Mouse (Mus musculus): ENCODE measurements at regions not wholly inside any gene's neighbourhood (a gene's known extent, or its start where the extent isn't known, plus 50 kb on each side); places are given as distances from the start of the nearest gene placed in this dataset.
A peak's percentile ranks its signal among the peaks of the same experiment; 100 is the strongest.

DNA sequence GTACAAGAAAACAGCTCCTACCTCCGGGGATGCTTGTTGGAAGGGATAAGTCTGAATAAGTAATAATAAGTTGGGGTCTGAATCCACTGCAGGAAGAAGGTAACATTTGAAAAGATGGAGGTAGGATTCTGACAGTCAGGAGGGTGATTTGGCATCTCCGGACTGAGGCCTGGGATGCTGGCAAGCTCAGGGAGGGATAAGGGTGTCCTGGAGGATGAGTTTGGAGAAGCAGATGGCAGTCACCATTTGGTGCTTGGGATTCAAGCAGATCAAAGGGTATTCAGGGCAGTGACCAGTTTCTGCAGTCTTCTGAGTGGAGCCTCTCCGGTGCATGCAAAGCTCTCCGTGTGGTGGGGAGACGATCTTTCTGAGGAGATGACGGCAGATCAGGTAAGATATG lies 62.9 kb upstream of the Gm2310 start:
- no peak for DNase-seq

DNA sequence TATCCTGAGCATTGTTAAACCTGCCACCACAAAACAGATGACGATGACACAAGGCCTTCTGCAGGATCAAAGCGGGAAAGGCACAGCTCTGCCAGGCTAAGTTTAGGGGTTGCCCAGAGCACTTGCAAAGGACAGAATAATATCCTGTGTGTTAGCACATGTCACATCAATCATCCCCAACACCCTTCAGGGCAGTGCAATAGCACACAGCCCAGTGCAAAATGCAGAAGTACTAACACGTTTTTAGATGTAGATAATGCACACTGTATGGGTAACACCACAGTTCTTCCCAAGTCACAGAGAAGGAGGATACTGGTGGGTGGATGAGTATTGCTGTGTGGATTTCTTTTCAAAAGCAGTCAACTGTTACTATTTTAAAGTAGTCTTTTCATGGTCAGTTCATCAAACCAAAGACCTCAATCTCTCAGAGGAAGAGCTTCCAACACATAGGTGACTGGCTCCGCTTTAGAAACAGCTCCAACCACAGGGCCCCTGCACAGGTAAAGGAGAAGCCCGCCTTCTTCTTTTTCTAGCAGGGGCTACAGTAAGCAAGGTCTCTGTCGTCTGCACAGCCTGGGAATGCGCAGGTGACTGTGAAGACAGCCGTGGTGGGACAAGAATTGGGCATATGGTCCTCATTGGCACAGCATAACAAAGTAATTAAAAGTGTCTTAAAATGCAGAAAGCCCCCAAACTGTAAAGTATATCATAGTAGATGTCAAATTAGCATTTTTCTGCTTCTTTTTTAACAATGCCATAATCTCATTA lies 61.6 kb upstream of the Gm2310 start:
- no peak for DNase-seq

DNA sequence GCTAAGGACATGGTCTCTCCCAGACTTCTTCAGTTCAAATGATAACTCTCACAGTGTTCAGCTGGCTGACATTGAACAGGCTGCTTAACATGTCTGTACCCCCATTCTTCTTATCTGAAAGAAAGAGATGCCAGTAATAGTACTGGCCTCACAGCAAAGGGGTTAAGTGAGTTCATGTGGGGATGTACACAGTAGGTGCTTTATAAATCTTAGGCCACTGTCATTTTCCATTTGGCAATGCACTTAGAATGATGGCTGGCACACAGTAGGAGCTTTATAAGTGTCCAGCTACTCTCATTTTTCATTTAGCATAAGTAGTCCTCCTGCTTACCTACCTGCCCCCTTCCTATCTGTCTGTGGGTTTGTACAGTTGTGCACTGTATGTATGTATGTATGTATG lies 60.3 kb upstream of the Gm2310 start:
- no peak for DNase-seq

DNA sequence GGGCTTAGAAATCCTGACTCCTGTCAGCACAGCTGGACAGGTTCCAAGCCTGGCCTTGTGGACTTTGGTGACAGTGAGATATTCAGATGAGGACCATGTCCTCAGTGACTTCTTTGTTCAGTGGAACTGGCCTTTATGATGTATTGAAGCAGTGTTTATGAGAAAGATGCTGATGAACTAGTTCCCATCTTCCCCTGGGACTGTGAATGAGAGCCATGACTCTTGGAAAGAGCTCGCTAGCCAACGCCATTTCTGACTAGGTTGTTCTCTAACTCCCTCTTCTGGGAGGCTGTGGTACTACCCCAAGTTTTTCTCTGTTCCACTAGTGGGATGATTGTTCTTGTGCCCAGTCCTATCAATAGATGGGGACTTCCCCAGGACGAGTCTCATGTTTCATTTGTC lies 57.7 kb upstream of the Gm2310 start:
- DNase-seq = peak; percentile 24

DNA sequence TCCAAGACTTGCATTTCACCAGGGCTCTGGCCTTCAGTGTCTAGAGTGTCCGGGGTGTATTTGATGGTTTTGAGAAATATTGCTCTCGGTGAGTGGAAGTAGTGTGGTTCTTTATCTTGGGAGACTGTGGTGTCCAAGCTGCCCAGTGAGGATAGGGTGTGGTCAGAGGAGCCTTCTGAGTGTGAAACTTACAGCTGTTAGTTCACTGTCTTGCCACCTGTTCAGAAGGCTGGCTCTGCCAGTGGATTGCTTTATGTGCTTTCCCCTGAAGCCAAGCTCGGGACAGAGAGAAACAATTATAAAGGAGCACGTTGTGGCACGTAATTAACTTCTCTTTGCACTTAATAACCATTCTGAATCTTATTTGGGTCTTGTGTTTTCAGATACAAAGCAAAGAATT lies 57.2 kb upstream of the Gm2310 start:
- DNase-seq = no peak

DNA sequence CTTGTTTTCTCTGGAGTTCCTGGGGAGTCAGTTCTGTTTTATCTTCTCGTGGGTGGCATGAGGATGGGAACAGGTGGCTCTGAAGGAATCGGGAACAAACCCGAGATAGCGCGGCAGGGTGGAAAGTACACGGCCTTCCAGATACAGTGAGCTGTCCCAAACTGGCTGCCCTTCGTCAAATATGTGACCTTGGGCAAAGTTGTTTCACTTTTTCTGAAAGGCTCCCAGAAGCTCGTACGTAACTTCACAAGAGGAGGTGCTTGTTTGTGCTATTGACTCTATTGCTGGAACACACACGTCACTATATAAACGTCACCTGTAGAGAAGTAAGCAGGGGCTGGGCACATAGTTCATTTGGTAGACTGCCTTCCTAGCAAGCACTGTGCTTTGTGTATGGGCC lies 49.9 kb upstream of the Gm2310 start:
- DNase-seq = no peak

Measured in right cerebral cortex, postnatal 4 days (tissue).